Mouse (Mus musculus) embryonic facial prominence, embryonic 10.5 days (tissue): ENCODE data around the gene Gm8947. TPM values are rescaled to one million over a fixed set of nuclear protein-coding genes. Genes with fewer than 3 reads are reported as not detected.
"Not testable (repeated sequence)": the region's sequence is repeated elsewhere in the genome, so short reads cannot be mapped to it uniquely, and the experiment has no call there.

Source experiments
- DNase-seq: peaks from one replicate; pipeline ENCODE4 v3.0.0-alpha.2; 2017; ENCODE audit warnings: low spot score
- H3K27ac ChIP-seq: fragments of 300-500 bp; sonication (generic); replicated peaks from 2 replicates; pipeline ENCODE4 v1.5.1; 2016; ENCODE audit warnings: mild to moderate bottlenecking
- H3K27me3 ChIP-seq: fragments of 300-500 bp; sonication (generic); replicated peaks from 2 replicates; pipeline ENCODE4 v1.6.1; 2016; ENCODE audit warnings: low read depth, mild to moderate bottlenecking; ENCODE audit not compliant: poor library complexity, severe bottlenecking
- H3K36me3 ChIP-seq: fragments of 300-500 bp; sonication (generic); replicated peaks from 2 replicates; pipeline ENCODE4 v1.6.1; 2016; ENCODE audit warnings: mild to moderate bottlenecking, moderate library complexity
- H3K4me1 ChIP-seq: fragments of 300-500 bp; sonication (generic); 2 replicates; pipeline ENCODE4 v1.6.1; 2016
- H3K4me3 ChIP-seq: fragments of 300-500 bp; sonication (generic); 2 replicates; pipeline ENCODE4 v1.5.1; 2016; ENCODE audit warnings: mild to moderate bottlenecking, moderate library complexity
- H3K9me3 ChIP-seq: fragments of 300-500 bp; sonication (generic); 2 replicates; pipeline ENCODE4 v1.6.1; 2016; ENCODE audit warnings: mild to moderate bottlenecking
- WGBS: fragments of 180-500 bp; shearing (Covaris S2); methylation state at CpG from one replicate; pipeline ENCODE4 v1.1.7; 2016; 5-methylcytosine and 5-hydroxymethylcytosine counted together
- polyA plus RNA-seq: library from polyadenylated mRNA; unstranded; fragments of >200 nt; fragmentation: Nextera tagmentation; extraction: Ambion mirVana; gene quantifications from 2 replicates; pipeline ENCODE4 v1.2.1, GENCODE M21; 2016

The Gm8947 gene
- polyA plus RNA-seq, 1 experiment from 2014 or later: not detected

GRCm38 (mm10) chr1:151167297-151168047, 24.7 kb upstream of the Gm8947 start:
- Histone ChIP-seq H3K9me3 (no peaks in the 10 kb centered on the region), H3K4me1 (peaks cover 26% of the 10 kb centered on the region), H3K4me3 (no peak overlapping the region), H3K36me3 (no peaks in the 10 kb centered on the region), H3K27ac (peak overlapping the region; percentile 55), H3K27me3 (no peaks in the 10 kb centered on the region)
- DNase-seq: no peak
- WGBS: 34% methylated on average over 12 of the region's 12 CpGs

- Histone ChIP-seq H3K4me1 (peaks cover 26% of the 10 kb centered on the region), H3K36me3 (no peaks in the 10 kb centered on the region), H3K9me3 (no peaks in the 10 kb centered on the region), H3K4me3 (no peak overlapping the region), H3K27ac (no peak overlapping the region), H3K27me3 (no peaks in the 10 kb centered on the region)
- WGBS: 80% methylated on average over 3 of the region's 3 CpGs
- no peak for DNase-seq
Measured at GRCm38 (mm10) chr1:151168637-151169036, 23.5 kb upstream of the Gm8947 start.

- Histone ChIP-seq H3K4me1 (peaks cover 14% of the 10 kb centered on the region), H3K36me3 (no peaks in the 10 kb centered on the region), H3K27ac (no peak overlapping the region), H3K27me3 (no peaks in the 10 kb centered on the region), H3K4me3 (no peak overlapping the region), H3K9me3 (no peaks in the 10 kb centered on the region)
- DNase-seq: no peak
- WGBS: 77% methylated on average over 2 of the region's 2 CpGs
Measured at GRCm38 (mm10) chr1:151171572-151172461, 20.4 kb upstream of the Gm8947 start.

GRCm38 (mm10) chr1:151177030-151177936, 14.9 kb upstream of the Gm8947 start:
- WGBS: 13% methylated on average over 10 of the region's 10 CpGs
- H3K4me3 ChIP-seq: peak overlapping the region; percentile 49

GRCm38 (mm10) chr1:151177937-151178271, 14.3 kb upstream of the Gm8947 start:
- no peaks in the 10 kb centered on the region for H3K9me3 ChIP-seq
- no peaks in the 10 kb centered on the region for H3K27me3 ChIP-seq
- no peak for DNase-seq
- 14% methylated on average over 4 of the region's 4 CpGs for WGBS
- no peaks in the 10 kb centered on the region for H3K36me3 ChIP-seq
- H3K4me1 ChIP-seq: peaks cover 14% of the 10 kb centered on the region
- peak overlapping the region; percentile 65 for H3K27ac ChIP-seq
- peak overlapping the region; percentile 49 for H3K4me3 ChIP-seq

More at GRCm38 (mm10) chr1:151177030-151177936, 14.9 kb upstream of the Gm8947 start:
- no peaks in the 10 kb centered on the region for H3K27me3 ChIP-seq
- peak overlapping the region; percentile 65 for H3K27ac ChIP-seq
- H3K9me3 ChIP-seq: no peaks in the 10 kb centered on the region
- peaks cover 14% of the 10 kb centered on the region for H3K4me1 ChIP-seq
- H3K36me3 ChIP-seq: no peaks in the 10 kb centered on the region
- peak; percentile 37 for DNase-seq

GRCm38 (mm10) chr1:151178505-151179083, 13.6 kb upstream of the Gm8947 start:
- Histone ChIP-seq H3K36me3 (no peaks in the 10 kb centered on the region), H3K27ac (no peak overlapping the region), H3K27me3 (no peaks in the 10 kb centered on the region), H3K4me1 (peaks cover 14% of the 10 kb centered on the region), H3K4me3 (no peak overlapping the region), H3K9me3 (no peaks in the 10 kb centered on the region)
- 47% methylated on average over 2 of the region's 2 CpGs for WGBS
- DNase-seq: no peak

GRCm38 (mm10) chr1:151180167-151180566, 12.0 kb upstream of the Gm8947 start:
- no peak for DNase-seq
- Histone ChIP-seq H3K27ac (no peak overlapping the region), H3K4me1 (peaks cover 14% of the 10 kb centered on the region), H3K9me3 (no peaks in the 10 kb centered on the region), H3K4me3 (no peak overlapping the region), H3K27me3 (no peaks in the 10 kb centered on the region), H3K36me3 (no peaks in the 10 kb centered on the region)
- 86% methylated on average over 2 of the region's 2 CpGs for WGBS

GRCm38 (mm10) chr1:151182266-151182665, 9.9 kb upstream of the Gm8947 start, which contains the start of gene Gm47985:
Gene Gm47985, plus strand, starts transcription at chr1:151182537.
- 100% methylated on average over 1 of the region's 7 CpGs for WGBS

GRCm38 (mm10) chr1:151186186-151186585, 6.0 kb upstream of the Gm8947 start:
- not testable (repeated sequence) for H3K4me1 ChIP-seq, H3K36me3 ChIP-seq
- whole genome bisulfite sequencing: 72% methylated on average over 3 of the region's 3 CpGs

More at GRCm38 (mm10) chr1:151182266-151182665, 9.9 kb upstream of the Gm8947 start, which contains the start of gene Gm47985:
- H3K27ac ChIP-seq, H3K4me3 ChIP-seq, H3K4me1 ChIP-seq, DNase-seq, H3K9me3 ChIP-seq, H3K27me3 ChIP-seq, H3K36me3 ChIP-seq: not testable (repeated sequence)

GRCm38 (mm10) chr1:151186879-151187424, 5.2 kb upstream of the Gm8947 start:
- H3K27me3 ChIP-seq, DNase-seq, H3K27ac ChIP-seq, H3K4me1 ChIP-seq, H3K4me3 ChIP-seq, H3K9me3 ChIP-seq, H3K36me3 ChIP-seq: not testable (repeated sequence)
- WGBS: 87% methylated on average over 4 of the region's 4 CpGs

More at GRCm38 (mm10) chr1:151186186-151186585, 6.0 kb upstream of the Gm8947 start:
- not testable (repeated sequence) for H3K9me3 ChIP-seq, H3K27ac ChIP-seq, DNase-seq, H3K27me3 ChIP-seq, H3K4me3 ChIP-seq

- no peak overlapping the region for H3K27ac ChIP-seq
- H3K4me1 ChIP-seq: no peaks in the 10 kb centered on the region
- H3K36me3 ChIP-seq: no peaks in the 10 kb centered on the region
- no peaks in the 10 kb centered on the region for H3K27me3 ChIP-seq
- no peak for DNase-seq
- H3K4me3 ChIP-seq: no peak overlapping the region
- 90% methylated on average over 4 of the region's 4 CpGs for WGBS
- no peaks in the 10 kb centered on the region for H3K9me3 ChIP-seq
Measured at GRCm38 (mm10) chr1:151188469-151188868, 3.7 kb upstream of the Gm8947 start.
